Mouse (Mus musculus) hindbrain, embryonic 16.5 days (tissue): Measurements from ENCODE around the gene Krba1. TPM values are rescaled to one million over a fixed set of nuclear protein-coding genes. Genes with fewer than 3 reads are reported as not detected.
A peak's percentile ranks its signal among the peaks of the same experiment; 100 is the strongest.

Source experiments
- ATAC-seq: fragments of 200-750 bp; cut with Nextera tagmentation; 2 replicates; pipeline ENCODE4 v1.8.0; 2017; ENCODE audit warnings: moderate TSS enrichment, moderate library complexity
- H3K27ac ChIP-seq: fragments of 300-500 bp; sonication (generic); 2 replicates; pipeline ENCODE4 v1.5.1; 2014; ENCODE audit warnings: low read depth, mild to moderate bottlenecking, control low read depth, low read length, moderate library complexity
- H3K27me3 ChIP-seq: fragments of 300-500 bp; sonication (generic); replicated peaks from 2 replicates; pipeline ENCODE4 v1.6.1; 2014; ENCODE audit warnings: low read length; ENCODE audit not compliant: control insufficient read depth, insufficient read depth
- H3K36me3 ChIP-seq: fragments of 300-500 bp; sonication (generic); 2 replicates; pipeline ENCODE4 v1.6.1; 2014; ENCODE audit warnings: mild to moderate bottlenecking, low read length, moderate library complexity, mixed read lengths; ENCODE audit not compliant: control insufficient read depth, insufficient read depth
- H3K4me1 ChIP-seq: fragments of 300-500 bp; sonication (generic); 2 replicates; pipeline ENCODE4 v1.6.1; 2014; ENCODE audit warnings: low read depth, low read length; ENCODE audit not compliant: control insufficient read depth, insufficient read depth
- H3K4me2 ChIP-seq: fragments of 300-500 bp; sonication (generic); 2 replicates; pipeline ENCODE4 v1.6.1; 2014; ENCODE audit warnings: mild to moderate bottlenecking, low read length, control low read depth, moderate library complexity
- H3K4me3 ChIP-seq: fragments of 300-500 bp; sonication (generic); 2 replicates; pipeline ENCODE4 v1.5.1; 2014; ENCODE audit warnings: mild to moderate bottlenecking, low read length, control low read depth, moderate library complexity
- H3K9ac ChIP-seq: fragments of 300-500 bp; sonication (generic); 2 replicates; pipeline ENCODE4 v1.6.1; 2014; ENCODE audit warnings: low read depth, mild to moderate bottlenecking, control low read depth, low read length, moderate library complexity
- H3K9me3 ChIP-seq: fragments of 300-500 bp; sonication (generic); 2 replicates; pipeline ENCODE4 v1.6.1; 2014; ENCODE audit warnings: mild to moderate bottlenecking, low read length, moderate library complexity; ENCODE audit not compliant: control insufficient read depth
- WGBS: fragments of 180-500 bp; shearing (Covaris S2); extraction: QIAGEN DNeasy Blood & Tissue Kit; methylation state at CpG from one replicate; pipeline ENCODE4 v1.1.7; 2014; 5-methylcytosine and 5-hydroxymethylcytosine counted together
- polyA plus RNA-seq: library from polyadenylated mRNA; unstranded; fragments of >200 nt; fragmentation: Nextera tagmentation; extraction: Ambion mirVana; gene quantifications from 2 replicates; pipeline ENCODE4 v1.2.1, GENCODE M21; 2015

The Krba1 gene
- polyA plus RNA-seq, 1 experiment from 2014 or later: 27.6 TPM

GRCm38 (mm10) chr6:48435111-48435510 is 39.7 kb downstream of the Krba1 start:
- 56% methylated on average over 5 of the region's 5 CpGs for WGBS
- Histone ChIP-seq H3K9me3 (no peaks in the 10 kb centered on the region), H3K4me2 (no peak overlapping the region), H3K27me3 (peaks cover 4% of the 10 kb centered on the region; the same call in 1 of the 2 replicates), H3K36me3 (peaks cover 12% of the 10 kb centered on the region), H3K4me3 (no peak overlapping the region), H3K27ac (no peak overlapping the region), H3K4me1 (peaks cover 8% of the 10 kb centered on the region), H3K9ac (no peak overlapping the region)
- ATAC-seq: no peak

- Histone ChIP-seq H3K4me1 (peaks cover 10% of the 10 kb centered on the region), H3K9me3 (no peaks in the 10 kb centered on the region), H3K9ac (no peak overlapping the region), H3K4me3 (no peak overlapping the region), H3K4me2 (no peak overlapping the region), H3K27ac (no peak overlapping the region), H3K27me3 (peaks cover 7% of the 10 kb centered on the region), H3K36me3 (peaks cover 12% of the 10 kb centered on the region)
- WGBS: 86% methylated on average over 5 of the region's 5 CpGs
- no peak for ATAC-seq
Observed at GRCm38 (mm10) chr6:48435706-48436349, 40.4 kb downstream of the Krba1 start.

GRCm38 (mm10) chr6:48437679-48438376 is 42.4 kb downstream of the Krba1 start:
- peaks cover 11% of the 10 kb centered on the region for H3K4me1 ChIP-seq
- H3K36me3 ChIP-seq: peaks cover 20% of the 10 kb centered on the region
- H3K4me2 ChIP-seq: no peak overlapping the region
- H3K4me3 ChIP-seq: no peak overlapping the region
- no peak overlapping the region for H3K9ac ChIP-seq
- no peak for ATAC-seq
- 50% methylated on average over 35 of the region's 35 CpGs for WGBS
- H3K27ac ChIP-seq: no peak overlapping the region
- peaks cover 7% of the 10 kb centered on the region for H3K27me3 ChIP-seq
- H3K9me3 ChIP-seq: no peaks in the 10 kb centered on the region

GRCm38 (mm10) chr6:48438475-48439125 is 43.2 kb downstream of the Krba1 start:
- peaks cover 7% of the 10 kb centered on the region for H3K27me3 ChIP-seq
- peaks cover 20% of the 10 kb centered on the region for H3K36me3 ChIP-seq
- peak overlapping the region; percentile 47 for H3K9ac ChIP-seq
- no peak overlapping the region for H3K27ac ChIP-seq
- peak; percentile 5; the same call in 1 of the 2 replicates for ATAC-seq
- WGBS: 33% methylated on average over 55 of the region's 55 CpGs
- no peaks in the 10 kb centered on the region for H3K9me3 ChIP-seq
- peak overlapping the region; percentile 6 for H3K4me3 ChIP-seq
- H3K4me1 ChIP-seq: peaks cover 14% of the 10 kb centered on the region
- peak overlapping the region; percentile 27 for H3K4me2 ChIP-seq

- Histone ChIP-seq H3K9me3 (no peaks in the 10 kb centered on the region), H3K27ac (no peak overlapping the region), H3K4me2 (no peak overlapping the region), H3K27me3 (peaks cover 7% of the 10 kb centered on the region), H3K9ac (no peak overlapping the region), H3K4me1 (peaks cover 16% of the 10 kb centered on the region), H3K36me3 (peaks cover 20% of the 10 kb centered on the region), H3K4me3 (no peak overlapping the region)
- ATAC-seq: no peak
Observed at GRCm38 (mm10) chr6:48439654-48440053, 44.3 kb downstream of the Krba1 start.

GRCm38 (mm10) chr6:48440306-48441014 is 45.1 kb downstream of the Krba1 start:
- H3K4me1 ChIP-seq: peaks cover 16% of the 10 kb centered on the region
- no peak overlapping the region for H3K9ac ChIP-seq
- 46% methylated on average over 14 of the region's 14 CpGs for WGBS
- ATAC-seq: no peak
- peaks cover 7% of the 10 kb centered on the region for H3K27me3 ChIP-seq
- H3K36me3 ChIP-seq: peaks cover 20% of the 10 kb centered on the region
- no peak overlapping the region for H3K27ac ChIP-seq
- no peak overlapping the region for H3K4me2 ChIP-seq
- no peak overlapping the region for H3K4me3 ChIP-seq
- no peaks in the 10 kb centered on the region for H3K9me3 ChIP-seq

GRCm38 (mm10) chr6:48443592-48444309 is 48.4 kb downstream of the Krba1 start:
- H3K27ac ChIP-seq: peak overlapping the region; percentile 88
- peak; percentile 81 for ATAC-seq
- H3K27me3 ChIP-seq: peaks cover 5% of the 10 kb centered on the region
- peak overlapping the region; percentile 79 for H3K4me2 ChIP-seq
- H3K36me3 ChIP-seq: peaks cover 12% of the 10 kb centered on the region
- H3K4me3 ChIP-seq: peak overlapping the region; percentile 83
- WGBS: 1% methylated on average over 19 of the region's 19 CpGs
- no peaks in the 10 kb centered on the region for H3K9me3 ChIP-seq
- peaks cover 15% of the 10 kb centered on the region for H3K4me1 ChIP-seq
- peak overlapping the region; percentile 91 for H3K9ac ChIP-seq

GRCm38 (mm10) chr6:48444310-48445180 is 49.2 kb downstream of the Krba1 start:
- Histone ChIP-seq H3K9ac (peak overlapping the region; percentile 91), H3K36me3 (peaks cover 8% of the 10 kb centered on the region), H3K4me2 (peak overlapping the region; percentile 79), H3K9me3 (no peaks in the 10 kb centered on the region), H3K27ac (peak overlapping the region; percentile 88), H3K27me3 (peaks cover 5% of the 10 kb centered on the region; the same call in 1 of the 2 replicates), H3K4me3 (peak overlapping the region; percentile 83), H3K4me1 (peaks cover 11% of the 10 kb centered on the region)
- peak; percentile 66 for ATAC-seq
- WGBS: 1% methylated on average over 34 of the region's 34 CpGs
